Mouse (Mus musculus) spleen, adult 2 months (tissue): Measurements from ENCODE around the gene Gse1. TPM values are rescaled to one million over a fixed set of nuclear protein-coding genes. Genes with fewer than 3 reads are reported as not detected.

Experiments
- DNase-seq, 2 experiments: peaks; one replicate each; pipeline versions ENCODE4 v3.0.0 to v3.0.0-alpha.2; 2012 to 2021; ENCODE audit warnings: low spot score in 2 of 2, low read depth in 1 of 2
- H3K27ac ChIP-seq: fragments of 200-500 bp; 2 replicates; pipeline ENCODE4 v1.5.1; 2012; ENCODE audit warnings: low read length, inconsistent platforms; ENCODE audit not compliant: insufficient read depth
- H3K27me3 ChIP-seq: fragments of 200-500 bp; 2 replicates; pipeline ENCODE4 v1.6.1; 2012; ENCODE audit warnings: mild to moderate bottlenecking, moderate library complexity, low read length, inconsistent platforms; ENCODE audit not compliant: control insufficient read depth, insufficient read depth
- H3K36me3 ChIP-seq: fragments of 200-500 bp; 2 replicates; pipeline ENCODE4 v1.6.1; 2012; ENCODE audit warnings: mild to moderate bottlenecking, low read length, inconsistent platforms; ENCODE audit not compliant: control insufficient read depth, insufficient read depth
- H3K4me1 ChIP-seq: fragments of 200-500 bp; 2 replicates; pipeline ENCODE4 v1.6.1; 2011; ENCODE audit warnings: inconsistent platforms; ENCODE audit not compliant: control insufficient read depth, insufficient read depth, insufficient read length
- H3K4me3 ChIP-seq: fragments of 200-500 bp; 2 replicates; pipeline ENCODE4 v1.5.1; 2011; ENCODE audit warnings: mild to moderate bottlenecking, inconsistent platforms; ENCODE audit not compliant: insufficient read depth, insufficient read length; ENCODE audit errors: extremely low read depth
- CTCF ChIP-seq: fragments of 200-500 bp; IDR thresholded peaks from 2 replicates; pipeline ENCODE4 v1.5.1; 2011; ENCODE audit warnings: mild to moderate bottlenecking, inconsistent platforms; ENCODE audit not compliant: insufficient read depth, insufficient read length, insufficient replicate concordance; ENCODE audit errors: extremely low read depth
- POLR2A ChIP-seq: fragments of 200-500 bp; IDR thresholded peaks from 2 replicates; pipeline ENCODE4 v1.6.1; 2011; ENCODE audit warnings: low read depth, low read length, inconsistent platforms
- WGBS: fragments of 180-500 bp; shearing (Covaris S2); methylation state at CpG from one replicate; pipeline ENCODE4 v1.1.7; 2018; 5-methylcytosine and 5-hydroxymethylcytosine counted together
- polyA plus RNA-seq: library from polyadenylated mRNA; depleted of rRNA; stranded (reverse); fragments of >200 nt; gene quantifications from 2 replicates; pipeline ENCODE4 v1.2.3, GENCODE M21; 2012

Gene Gse1
- polyA plus RNA-seq, 1 experiment, result 39.2 TPM

DNA sequence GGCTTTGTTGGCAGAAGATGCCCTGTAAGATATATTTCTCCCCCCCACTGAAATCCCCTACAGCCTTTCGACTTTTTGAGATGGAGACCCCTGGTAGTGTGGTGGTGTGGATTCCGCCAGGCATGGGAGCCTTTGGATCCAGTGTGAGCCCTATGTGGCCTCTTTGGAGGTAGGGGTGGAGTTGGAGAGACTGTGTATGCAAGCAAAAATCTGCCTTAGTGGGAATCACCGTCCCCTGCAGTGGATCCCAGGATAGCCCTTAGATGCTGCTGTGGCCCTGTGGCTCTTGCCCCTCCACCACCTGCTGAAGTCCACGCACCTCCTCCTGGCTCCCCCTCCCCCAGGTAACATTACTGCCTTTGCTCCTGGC, 196.6 kb downstream of the Gse1 start:
- H3K4me3 ChIP-seq, result no peak overlapping the region
- no peak for DNase-seq
- no peak overlapping the region for H3K27ac ChIP-seq
- 90% methylated on average over 4 of the region's 4 CpGs for whole genome bisulfite sequencing
- no peaks in the 10 kb centered on the region for H3K27me3 ChIP-seq
- H3K4me1 ChIP-seq, result no peaks in the 10 kb centered on the region
- no peaks in the 10 kb centered on the region for H3K36me3 ChIP-seq
- TF ChIP-seq CTCF (no peak), POLR2A (no peak)

DNA sequence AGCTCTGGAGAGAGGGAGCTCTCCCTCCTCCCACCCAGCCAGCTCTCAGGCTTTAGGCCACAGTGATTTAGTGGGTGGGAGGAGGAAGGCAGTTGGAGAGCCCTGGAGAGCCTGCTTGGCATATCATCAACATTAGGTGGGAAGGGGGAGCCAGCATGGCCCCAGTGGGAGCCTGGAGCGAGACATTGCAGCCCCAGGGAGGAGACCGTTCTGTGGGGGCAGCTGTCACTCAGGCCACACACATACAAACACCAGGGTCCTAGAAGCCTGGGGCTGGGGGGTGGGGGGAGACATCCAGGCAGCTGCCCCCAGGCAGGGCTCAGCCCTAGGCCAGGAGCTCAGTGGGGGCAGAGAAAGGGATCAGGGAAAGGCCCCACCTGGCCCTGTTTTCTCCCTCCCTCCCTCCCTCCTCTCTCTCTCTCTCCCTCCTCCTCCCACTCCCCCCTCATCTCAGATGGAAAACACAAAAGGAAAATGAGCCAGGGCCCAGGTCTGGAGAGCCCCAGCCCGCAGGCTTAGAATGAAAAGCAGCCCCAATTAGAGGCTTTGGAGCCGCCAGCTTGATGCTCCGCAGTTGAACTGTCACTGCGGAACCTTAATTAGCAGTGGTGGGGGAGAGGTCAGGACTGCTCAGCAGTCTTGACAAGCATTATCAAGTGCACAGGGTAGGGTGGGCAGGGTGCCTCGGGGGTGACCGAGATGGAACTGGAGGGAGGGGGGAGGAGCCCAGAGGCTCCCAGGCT, 197.1 kb downstream of the Gse1 start:
- Histone ChIP-seq H3K27me3 (no peaks in the 10 kb centered on the region), H3K27ac (no peak overlapping the region), H3K36me3 (no peaks in the 10 kb centered on the region), H3K4me1 (no peaks in the 10 kb centered on the region), H3K4me3 (no peak overlapping the region)
- 85% methylated on average over 8 of the region's 8 CpGs for WGBS
- no peak for DNase-seq
- TF ChIP-seq POLR2A, result no peak

DNA sequence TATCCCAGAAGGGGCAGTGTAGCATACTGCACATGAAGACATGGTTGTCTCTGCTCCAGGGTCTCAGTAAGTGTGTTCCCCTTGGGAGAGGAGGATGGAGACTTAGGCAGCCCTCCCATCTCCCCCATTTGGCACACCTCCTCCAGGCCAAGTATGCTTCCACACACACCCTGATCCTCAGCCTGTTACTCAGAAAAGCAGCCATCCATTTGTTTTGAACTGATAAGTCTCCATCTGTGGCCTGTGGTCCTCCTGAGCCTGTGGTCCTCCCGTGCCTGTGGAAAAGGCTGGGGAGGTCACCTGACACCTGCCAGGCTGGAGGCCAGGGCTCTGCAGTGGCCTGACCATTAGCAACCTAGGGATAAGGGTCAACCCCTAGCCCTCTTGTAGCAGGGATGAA, 197.8 kb downstream of the Gse1 start:
- Histone ChIP-seq H3K27me3 (no peaks in the 10 kb centered on the region), H3K36me3 (no peaks in the 10 kb centered on the region), H3K4me1 (no peaks in the 10 kb centered on the region), H3K4me3 (no peak overlapping the region), H3K27ac (no peak overlapping the region)
- WGBS, result 77% methylated on average over 1 of the region's 1 CpGs
- no peak for DNase-seq
- TF ChIP-seq CTCF (no peak), POLR2A (no peak)

DNA sequence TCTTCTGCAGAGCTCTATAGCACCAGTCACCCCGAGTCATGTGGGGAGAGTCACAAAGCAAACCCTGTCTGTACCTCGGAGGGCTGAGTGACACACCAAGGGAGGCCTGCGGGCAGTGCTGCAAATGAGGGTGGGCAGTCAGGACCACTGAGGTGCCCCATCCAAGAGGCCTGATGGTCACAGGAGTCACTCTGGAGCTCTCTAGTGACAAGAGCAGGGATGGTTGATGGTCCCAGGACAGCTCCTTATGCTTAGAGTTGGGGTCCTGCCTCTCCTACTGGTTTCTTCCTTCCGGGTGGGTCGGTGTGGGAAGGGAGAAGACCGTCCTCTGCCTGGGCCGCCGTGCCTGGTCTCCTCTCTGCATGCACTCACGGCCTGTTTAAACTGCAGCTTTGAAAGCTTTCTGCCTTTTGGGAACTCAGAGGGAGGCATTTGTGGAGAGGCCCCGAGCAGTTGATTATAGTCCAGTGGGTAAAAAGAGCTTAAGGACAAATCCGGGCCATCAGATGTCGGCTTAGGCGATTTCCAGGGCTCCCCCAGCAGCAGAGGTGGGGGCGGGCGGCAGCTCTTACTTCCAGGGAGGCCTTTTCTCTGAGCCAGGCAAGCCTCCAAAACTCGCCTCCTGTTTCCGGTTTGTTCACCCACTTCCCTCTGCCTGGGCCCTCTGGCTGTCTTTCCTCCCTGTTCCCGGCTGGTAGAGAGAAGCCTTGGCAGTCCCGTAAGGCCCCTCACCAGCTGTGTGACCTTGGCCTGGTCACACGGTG, 198.5 kb downstream of the Gse1 start:
- Histone ChIP-seq H3K4me3 (no peak overlapping the region), H3K4me1 (no peaks in the 10 kb centered on the region), H3K27me3 (no peaks in the 10 kb centered on the region), H3K36me3 (no peaks in the 10 kb centered on the region), H3K27ac (no peak overlapping the region)
- no peak for DNase-seq
- TF ChIP-seq POLR2A (no peak), CTCF (no peak)
- 61% methylated on average over 20 of the region's 20 CpGs for WGBS

DNA sequence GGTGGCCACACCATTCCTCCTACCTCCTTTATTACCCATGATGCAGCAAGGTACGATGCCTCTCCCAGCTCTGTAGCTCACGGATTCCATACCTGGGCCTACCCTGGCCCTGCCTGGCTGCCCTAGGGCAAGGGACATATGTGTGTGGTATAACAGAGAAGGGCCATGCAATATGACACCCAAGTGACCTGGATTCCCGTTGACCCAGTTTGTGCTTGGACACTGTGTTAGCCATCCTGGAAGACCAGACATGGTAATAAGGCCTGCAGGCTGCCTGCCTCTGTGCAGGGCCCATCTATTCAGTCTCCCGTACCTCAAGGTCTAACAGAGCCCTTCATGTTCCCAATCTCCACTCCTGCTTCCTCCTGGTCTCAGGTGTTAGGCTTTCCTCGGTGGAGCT, 200.2 kb downstream of the Gse1 start:
- 93% methylated on average over 5 of the region's 5 CpGs for WGBS
- Histone ChIP-seq H3K36me3 (no peaks in the 10 kb centered on the region), H3K27ac (no peak overlapping the region), H3K4me1 (no peaks in the 10 kb centered on the region), H3K4me3 (no peak overlapping the region), H3K27me3 (no peaks in the 10 kb centered on the region)
- TF ChIP-seq CTCF (no peak), POLR2A (no peak)
- DNase-seq, result no peak

DNA sequence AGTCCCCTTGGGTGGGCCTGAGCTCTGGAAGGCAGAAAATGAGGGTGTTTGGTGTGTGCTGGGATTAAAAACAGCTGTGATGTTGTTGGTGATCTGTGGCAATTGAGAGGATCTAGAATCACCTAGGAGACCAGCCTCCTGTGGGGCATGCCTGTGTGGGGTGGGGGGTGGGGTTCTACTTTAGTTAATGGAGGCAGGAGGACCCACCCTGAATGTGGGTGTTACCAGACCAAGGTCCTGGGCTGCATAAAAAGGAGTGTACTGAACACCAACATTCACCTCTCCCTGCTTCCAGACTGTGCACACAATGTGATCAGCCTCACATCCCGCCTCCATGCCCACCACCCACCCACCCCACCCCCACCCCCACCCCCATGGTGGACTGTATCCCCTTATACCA, 200.9 kb downstream of the Gse1 start:
- no peaks in the 10 kb centered on the region for H3K4me1 ChIP-seq

DNA sequence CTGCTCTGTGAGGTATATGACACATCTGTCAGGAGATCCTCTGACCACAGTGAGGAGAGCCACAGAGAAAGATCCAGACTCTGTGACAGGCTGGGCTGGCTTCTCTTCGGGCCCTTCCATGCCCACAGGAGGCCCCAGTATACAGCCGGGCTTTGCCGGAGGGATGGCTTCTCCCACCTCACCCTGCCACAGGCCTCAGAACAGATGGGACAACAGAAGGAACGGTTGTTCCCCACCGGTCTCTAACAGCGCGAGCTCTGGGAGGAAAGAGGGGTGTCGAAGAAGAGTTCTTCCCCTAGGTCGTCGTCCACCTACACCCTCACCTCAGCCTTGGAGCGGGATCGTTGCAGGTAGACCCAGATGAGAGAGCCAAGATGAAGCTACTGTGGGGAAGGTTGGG, 202.8 kb downstream of the Gse1 start:
- TF ChIP-seq CTCF (no peak), POLR2A (no peak)
- no peak overlapping the region for H3K4me3 ChIP-seq
- H3K36me3 ChIP-seq, result no peaks in the 10 kb centered on the region
- no peak overlapping the region for H3K27ac ChIP-seq
- DNase-seq, result no peak
- peaks cover under 1% of the 10 kb centered on the region; the same call in 1 of the 2 replicates for H3K4me1 ChIP-seq
- no peaks in the 10 kb centered on the region for H3K27me3 ChIP-seq
- 97% methylated on average over 12 of the region's 12 CpGs for WGBS

More for the DNA sequence above, 200.9 kb downstream of the Gse1 start:
- WGBS, result 90% methylated on average over 1 of the region's 1 CpGs
- Histone ChIP-seq H3K4me3 (no peak overlapping the region), H3K27me3 (no peaks in the 10 kb centered on the region), H3K27ac (no peak overlapping the region), H3K36me3 (no peaks in the 10 kb centered on the region)
- no peak for DNase-seq
- TF ChIP-seq CTCF (no peak), POLR2A (no peak)
